Mouse (Mus musculus) heart, postnatal 0 days (tissue): ENCODE measurements around the gene Scn7a. TPM values are rescaled to one million over a fixed set of nuclear protein-coding genes. Genes with fewer than 3 reads are reported as not detected.

ENCODE experiments used
- ATAC-seq: fragments of 200-750 bp; cut with Nextera tagmentation; 2 replicates; pipeline ENCODE4 v1.8.0; 2017; ENCODE audit warnings: low read depth, moderate number of reproducible peaks, moderate library complexity; ENCODE audit not compliant: insufficient read depth
- DNase-seq: peaks from one replicate; pipeline ENCODE4 v3.0.0-alpha.2; 2016; ENCODE audit warnings: low spot score
- H3K27ac ChIP-seq: fragments of 300-500 bp; sonication (generic); 2 replicates; pipeline ENCODE4 v1.5.1; 2014; ENCODE audit warnings: low read depth, mild to moderate bottlenecking
- H3K27me3 ChIP-seq: fragments of 300-500 bp; sonication (generic); 2 replicates; pipeline ENCODE4 v1.6.1; 2014; ENCODE audit warnings: low read length, mixed read lengths; ENCODE audit not compliant: control insufficient read depth, insufficient read depth
- H3K36me3 ChIP-seq: fragments of 300-500 bp; sonication (generic); replicated peaks from 2 replicates; pipeline ENCODE4 v1.6.1; 2014; ENCODE audit warnings: low read length, mixed read lengths; ENCODE audit not compliant: control insufficient read depth, insufficient read depth
- H3K4me1 ChIP-seq: fragments of 300-500 bp; sonication (generic); 2 replicates; pipeline ENCODE4 v1.6.1; 2014; ENCODE audit warnings: antibody characterized with exemption; ENCODE audit not compliant: control insufficient read depth, insufficient read depth
- H3K4me2 ChIP-seq: fragments of 300-500 bp; sonication (generic); 2 replicates; pipeline ENCODE4 v1.6.1; 2014; ENCODE audit warnings: low read depth, mild to moderate bottlenecking, low read length, moderate library complexity
- H3K4me3 ChIP-seq: fragments of 300-500 bp; sonication (generic); 2 replicates; pipeline ENCODE4 v1.5.1; 2014; ENCODE audit warnings: low read depth, low read length
- H3K9ac ChIP-seq: fragments of 300-500 bp; sonication (generic); replicated peaks from 2 replicates; pipeline ENCODE4 v1.6.1; 2014; ENCODE audit warnings: low read depth, low read length, mixed read lengths
- H3K9me3 ChIP-seq: fragments of 300-500 bp; sonication (generic); replicated peaks from 2 replicates; pipeline ENCODE4 v1.6.1; 2016; ENCODE audit warnings: low read length; ENCODE audit not compliant: control insufficient read depth
- CTCF ChIP-seq: IDR thresholded peaks from 2 replicates; pipeline ENCODE4 v1.5.1; 2016; ENCODE audit warnings: antibody characterized with exemption, control low read depth, low read depth
- EP300 ChIP-seq: IDR thresholded peaks from 2 replicates; pipeline ENCODE4 v1.6.1; 2016; ENCODE audit warnings: antibody characterized with exemption, low read depth
- WGBS: fragments of 180-500 bp; shearing (Covaris S2); extraction: QIAGEN DNeasy Blood & Tissue Kit; methylation state at CpG from one replicate; pipeline ENCODE4 v1.1.7; 2014; 5-methylcytosine and 5-hydroxymethylcytosine counted together
- polyA plus RNA-seq: library from polyadenylated mRNA; unstranded; fragments of >200 nt; fragmentation: Nextera tagmentation; extraction: Ambion mirVana; gene quantifications from 2 replicates; pipeline ENCODE4 v1.2.1, GENCODE M21; 2015
- total RNA-seq: library from RNA; depleted of rRNA; stranded (reverse); fragments of >200 nt; gene quantifications from 2 replicates; pipeline ENCODE4 v1.2.3, GENCODE M21; 2014; ENCODE audit warnings: low replicate concordance; rRNA removed

The Scn7a gene
- 2.6 and 3.6 TPM in 2 replicates for total RNA-seq
- polyA plus RNA-seq: 1.2 TPM in 2 replicates

DNA sequence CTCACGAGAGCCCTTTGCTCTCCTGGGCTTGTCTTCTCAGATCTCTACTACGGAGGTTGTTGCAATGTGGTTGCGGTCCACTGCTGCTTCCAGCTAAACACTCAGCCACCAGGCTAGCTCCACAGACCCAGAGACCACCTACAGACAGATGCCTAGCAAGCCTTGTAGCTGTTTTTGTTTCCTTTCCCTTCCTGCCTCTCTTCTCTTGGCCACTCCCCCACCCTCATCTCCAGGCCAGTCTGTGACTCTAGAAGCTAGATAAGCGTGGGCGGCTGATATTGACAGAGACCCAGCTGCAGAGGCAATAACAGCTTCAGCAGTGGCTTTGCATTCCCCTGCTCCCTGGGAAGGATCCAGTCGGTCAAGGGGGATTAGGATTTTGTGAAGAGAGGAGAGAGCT lies at the start of gene Scn7a:
Gene Scn7a (minus strand): TSS at position 150 of the 400 bp plus-strand sequence.
- WGBS: 10% methylated on average over 6 of the region's 6 CpGs
- Histone ChIP-seq H3K9ac (no peak within 1 kb of the TSS; the same call in 1 of the 2 replicates), H3K27ac (no peak within 1 kb of the TSS), H3K4me1 (no peaks in the 10 kb centered on the region), H3K9me3 (no peaks in the 10 kb centered on the region), H3K4me2 (peak within 1 kb of the TSS; percentile 66), H3K4me3 (peak within 1 kb of the TSS; percentile 43), H3K36me3 (no peaks in the 10 kb centered on the region), H3K27me3 (no peaks in the 10 kb centered on the region)
- 0 out of 2 replicates have a peak, but pooled peaks have one; percentile 17 for ATAC-seq
- TF ChIP-seq EP300: no peak
- TF ChIP-seq CTCF: no peak
- DNase-seq: peak; percentile 24

DNA sequence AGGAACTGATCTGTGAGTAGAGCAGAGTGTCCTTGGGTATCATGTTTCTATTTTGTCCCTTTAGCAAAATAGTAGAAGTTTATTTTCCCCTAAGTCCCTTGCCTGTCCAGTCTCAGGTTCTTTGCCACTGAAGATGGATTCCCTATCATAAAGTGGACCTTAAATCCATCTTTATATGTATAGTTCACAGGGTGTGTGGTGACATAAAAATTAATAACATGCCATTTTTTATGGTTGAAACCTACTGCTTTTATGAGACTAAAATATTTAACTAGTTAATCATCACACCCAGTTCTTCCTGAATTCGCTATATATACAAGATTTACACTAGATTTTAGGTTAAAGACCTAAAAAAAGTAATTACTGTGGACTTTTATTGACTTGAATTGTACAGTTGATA lies 43.0 kb upstream of the Scn7a start:
- Histone ChIP-seq H3K9ac (no peak overlapping the region), H3K27ac (no peak overlapping the region), H3K4me3 (no peak overlapping the region), H3K4me2 (no peak overlapping the region), H3K4me1 (no peaks in the 10 kb centered on the region), H3K27me3 (no peaks in the 10 kb centered on the region), H3K9me3 (no peaks in the 10 kb centered on the region), H3K36me3 (no peaks in the 10 kb centered on the region)
- no peak for TF ChIP-seq CTCF
- no peak for TF ChIP-seq EP300
- ATAC-seq: no peak
- WGBS: 51% methylated on average over 1 of the region's 1 CpGs
- no peak for DNase-seq

DNA sequence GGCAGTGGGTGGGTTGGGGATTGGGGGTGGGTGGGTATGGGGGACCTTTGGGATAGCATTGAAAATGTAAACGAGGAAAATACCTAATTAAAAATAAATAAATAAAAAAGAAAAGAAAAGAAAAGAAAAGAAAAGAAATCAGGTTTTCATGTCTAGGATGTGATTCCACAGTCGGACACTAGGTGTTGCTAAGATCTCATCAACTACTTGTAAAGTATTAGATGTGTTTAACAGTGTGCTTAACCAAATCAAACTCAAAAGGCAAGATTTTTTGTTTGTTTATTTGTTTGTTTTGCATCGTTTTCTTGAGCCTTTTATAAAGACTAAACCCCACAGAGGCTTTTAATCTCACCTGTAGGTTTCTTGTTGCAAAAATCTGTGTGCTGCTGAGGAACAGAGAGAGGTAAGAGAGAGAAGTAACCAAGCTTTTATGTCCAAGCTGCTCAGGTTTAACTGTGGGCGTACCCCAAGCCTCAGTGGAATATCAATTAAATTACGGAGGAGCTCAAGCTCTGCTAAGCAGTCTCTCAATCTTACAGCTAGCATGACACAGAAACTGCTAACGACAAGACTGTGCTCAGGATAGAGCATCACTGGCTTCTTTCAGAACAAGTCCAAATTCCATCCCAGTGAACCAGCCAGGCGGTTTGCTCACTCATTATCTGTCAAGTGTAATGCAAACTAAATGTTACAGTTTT lies 35.3 kb upstream of the Scn7a start:
- no peaks in the 10 kb centered on the region for H3K9me3 ChIP-seq
- H3K4me2 ChIP-seq: no peak overlapping the region
- no peaks in the 10 kb centered on the region for H3K27me3 ChIP-seq
- no peak overlapping the region for H3K9ac ChIP-seq
- H3K4me3 ChIP-seq: no peak overlapping the region
- WGBS: 32% methylated on average over 7 of the region's 7 CpGs
- no peaks in the 10 kb centered on the region for H3K36me3 ChIP-seq
- no peaks in the 10 kb centered on the region for H3K4me1 ChIP-seq
- DNase-seq (no peak), ATAC-seq (no peak)
- H3K27ac ChIP-seq: no peak overlapping the region
- TF ChIP-seq CTCF: peak; percentile 44
- no peak for TF ChIP-seq EP300

DNA sequence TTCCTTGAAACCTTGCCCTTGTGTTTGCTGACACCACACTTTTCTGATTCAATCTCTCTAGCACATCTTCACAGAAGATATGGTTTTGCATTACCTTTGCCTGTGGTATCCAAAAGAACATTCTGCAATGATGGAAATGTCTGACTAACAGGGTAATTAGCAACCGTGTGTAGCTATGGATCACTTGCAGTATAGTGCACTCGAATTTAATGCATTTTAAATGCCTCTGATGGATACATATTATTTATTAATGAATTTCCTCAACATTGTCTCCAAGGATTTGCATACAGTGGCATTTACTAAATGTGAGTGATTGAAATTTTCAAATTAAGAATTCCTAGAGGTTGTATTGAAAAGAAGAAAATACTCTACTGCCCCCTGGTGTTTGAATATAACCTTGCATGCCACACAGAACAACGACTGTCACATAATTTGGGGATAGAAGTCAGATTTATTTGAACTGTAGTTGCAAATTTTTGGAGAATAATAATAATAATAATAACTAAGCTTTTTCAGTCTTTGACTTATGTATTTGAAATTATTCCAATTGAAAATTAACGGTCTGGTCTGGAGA lies 15.0 kb upstream of the Scn7a start:
- H3K4me3 ChIP-seq: no peak overlapping the region
- no peaks in the 10 kb centered on the region for H3K36me3 ChIP-seq
- no peak overlapping the region for H3K9ac ChIP-seq
- ATAC-seq: no peak
- 45% methylated on average over 4 of the region's 4 CpGs for WGBS
- no peak for TF ChIP-seq EP300
- TF ChIP-seq CTCF: peak; percentile 55
- H3K9me3 ChIP-seq: no peaks in the 10 kb centered on the region
- H3K4me1 ChIP-seq: peaks cover 11% of the 10 kb centered on the region; the same call in 1 of the 2 replicates
- no peaks in the 10 kb centered on the region for H3K27me3 ChIP-seq
- DNase-seq: peak; percentile 29
- H3K27ac ChIP-seq: no peak overlapping the region
- no peak overlapping the region for H3K4me2 ChIP-seq

DNA sequence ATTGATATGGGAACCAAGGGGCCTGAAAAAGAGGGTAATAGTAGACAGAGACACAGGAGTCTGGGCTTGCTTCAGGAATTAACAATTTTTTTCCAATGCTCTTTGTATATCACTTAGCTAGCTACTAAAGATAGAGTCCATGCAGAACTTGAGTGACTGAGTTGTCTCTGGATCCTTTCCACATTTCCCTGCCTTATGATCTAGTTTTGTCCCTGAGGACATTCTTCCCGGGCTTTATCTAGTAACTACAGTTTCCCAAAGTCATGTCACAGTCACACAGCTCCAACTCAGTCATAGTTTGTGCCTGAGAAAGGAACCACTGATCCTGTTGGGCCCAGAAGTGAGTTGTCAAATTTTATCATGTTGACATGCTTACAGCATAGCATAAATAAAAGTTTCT lies 12.8 kb upstream of the Scn7a start:
- Histone ChIP-seq H3K4me3 (no peak overlapping the region), H3K4me1 (peaks cover 11% of the 10 kb centered on the region; the same call in 1 of the 2 replicates), H3K9ac (no peak overlapping the region), H3K9me3 (no peaks in the 10 kb centered on the region), H3K36me3 (no peaks in the 10 kb centered on the region), H3K27ac (no peak overlapping the region), H3K4me2 (no peak overlapping the region), H3K27me3 (no peaks in the 10 kb centered on the region)
- ATAC-seq: peak; percentile 51; the same call in 1 of the 2 replicates
- 10% methylated on average over 1 of the region's 1 CpGs for WGBS
- DNase-seq: peak; percentile 31
- TF ChIP-seq EP300: no peak
- no peak for TF ChIP-seq CTCF
